Mouse (Mus musculus): ENCODE measurements at regions not wholly inside any gene's neighbourhood (a gene's known extent, or its start where the extent isn't known, plus 50 kb on each side); places are given as distances from the start of the nearest gene placed in this dataset.

DNA sequence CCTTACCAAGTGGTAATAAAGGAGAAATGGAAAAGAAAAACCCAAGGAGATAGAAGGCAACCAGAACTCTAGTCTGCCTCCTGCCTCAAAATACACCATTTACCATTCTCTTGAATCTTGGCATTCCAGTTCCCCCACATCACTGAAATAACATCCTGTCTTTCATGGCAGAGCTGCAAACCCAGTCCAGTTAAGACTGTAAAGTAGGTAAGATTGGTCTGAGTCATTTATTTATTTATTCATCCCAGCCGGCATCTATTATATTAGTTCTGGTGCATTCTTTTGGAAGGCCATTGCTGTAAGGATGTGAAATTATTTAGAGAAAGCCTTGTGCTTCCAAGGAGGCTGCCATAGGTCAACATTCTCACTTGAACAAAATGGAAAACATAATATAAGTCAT is 107.9 kb upstream of the Pja2 start:
- no peak for TF ChIP-seq CTCF (IDR thresholded peaks at IDR 0.05; ENCODE audit: borderline replicate concordance, insufficient read depth, low read length)
- no peak for TF ChIP-seq POLR2A (IDR thresholded peaks at IDR 0.05; ENCODE audit: low read depth, low read length)

Data from embryonic fibroblast, embryonic 13.5 days (primary cell).